Mouse (Mus musculus) layer of hippocampus, adult 2 months (tissue): ENCODE results near the gene Plekhg4. TPM values are rescaled to one million over a fixed set of nuclear protein-coding genes. Genes with fewer than 3 reads are reported as not detected.

Experiments
- DNase-seq, 2 experiments: peaks; one replicate each; pipeline ENCODE4 v3.0.0; 2022; ENCODE audit warnings: low spot score in 2 of 2
- H3K27ac ChIP-seq: fragments of 200-600 bp; 2 replicates; pipeline ENCODE4 v1.8.1; 2022
- H3K4me3 ChIP-seq: fragments of 200-600 bp; 2 replicates; pipeline ENCODE4 v1.8.1; 2022; ENCODE audit warnings: mild to moderate bottlenecking
- CTCF ChIP-seq: fragments of 200-600 bp; conservative IDR thresholded peaks from 2 replicates; pipeline ENCODE4 v1.8.1; 2022; ENCODE audit warnings: antibody characterized with exemption, mild to moderate bottlenecking, moderate library complexity
- total RNA-seq, 2 experiments: library from RNA; stranded (reverse); gene quantifications; 2 replicates each; pipeline ENCODE4 v1.2.3; 2021

Plekhg4 gene
- total RNA-seq, 2 experiments from 2014 or later, result 1.7 to 2.2 TPM

GRCm38 (mm10) chr8:105431743-105432515 lies 58.9 kb downstream of the Plekhg4 start:
- Histone ChIP-seq H3K27ac (no peak overlapping the region), H3K4me3 (no peak overlapping the region)
- no peak for DNase-seq
- no peak for TF ChIP-seq CTCF

Other genes starting within 250 kb of the Plekhg4 start
- gene Ces4a, start 241.5 kb upstream of the Plekhg4 start, total RNA-seq, result not detected
- 10 to 100 TPM; 20.0 to 20.4 TPM for gene Cbfb, start 202.6 kb upstream of the Plekhg4 start, total RNA-seq
- 10 to 100 TPM; 38.9 to 39.2 TPM for gene D230025D16Rik, start 148.1 kb upstream of the Plekhg4 start, total RNA-seq
- 1 to 10 TPM; 2.9 TPM for gene B3gnt9, start 118.1 kb upstream of the Plekhg4 start, total RNA-seq
- 1 to 10 TPM; 7.0 to 7.6 TPM for gene Tradd, start 108.7 kb upstream of the Plekhg4 start, total RNA-seq
- gene Fbxl8, start 108.6 kb upstream of the Plekhg4 start, total RNA-seq, result 1 to 10 TPM in 1 of 2 experiments, under 1 TPM in 1; 0.91 to 1.9 TPM
- 1 to 10 TPM; 7.2 to 9.5 TPM for gene Hsf4, start 103.5 kb upstream of the Plekhg4 start, total RNA-seq
- 1 to 10 TPM; 7.4 to 7.8 TPM for gene Nol3, start 97.1 kb upstream of the Plekhg4 start, total RNA-seq
- 10 to 100 TPM; 20.0 to 24.4 TPM for gene 4931428F04Rik, start 83.4 kb upstream of the Plekhg4 start, total RNA-seq
- gene Exoc3l, start 77.2 kb upstream of the Plekhg4 start, total RNA-seq, result 1 to 10 TPM; 1.4 TPM
- 10 to 100 TPM; 36.1 to 39.0 TPM for gene E2f4, start 75.6 kb upstream of the Plekhg4 start, total RNA-seq
- 1 to 10 TPM in 1 of 2 experiments, under 1 TPM in 1; 0.84 to 1.2 TPM for gene Elmo3, start 67.7 kb upstream of the Plekhg4 start, total RNA-seq
- gene Lrrc29, start 47.0 kb upstream of the Plekhg4 start, total RNA-seq, result 1 to 10 TPM; 7.6 to 7.7 TPM
- gene Tmem208, start 46.9 kb upstream of the Plekhg4 start, total RNA-seq, result 10 to 100 TPM; 40.3 to 40.9 TPM
- gene Fhod1, start 25.3 kb upstream of the Plekhg4 start, total RNA-seq, result 1 to 10 TPM; 2.0 to 2.1 TPM
- 10 to 100 TPM; 13.3 to 14.9 TPM for gene Slc9a5, start 24.4 kb upstream of the Plekhg4 start, total RNA-seq
- gene Kctd19, start 40.2 kb downstream of the Plekhg4 start, total RNA-seq, result not detected
- under 1 TPM; 0.42 to 0.84 TPM for gene Lrrc36, start 40.3 kb downstream of the Plekhg4 start, total RNA-seq
- gene Tppp3, start 98.3 kb downstream of the Plekhg4 start, total RNA-seq, result 10 to 100 TPM; 36.5 to 36.8 TPM
- 10 to 100 TPM; 36.2 to 38.9 TPM for gene Zdhhc1, start 123.6 kb downstream of the Plekhg4 start, total RNA-seq
- gene Hsd11b2, start 145.5 kb downstream of the Plekhg4 start, total RNA-seq, result not detected
- gene Atp6v0d1, start 192.8 kb downstream of the Plekhg4 start, total RNA-seq, result 100 to 1,000 TPM; 278 to 305 TPM
- gene Ripor1, start 232.0 kb downstream of the Plekhg4 start, total RNA-seq, result 10 to 100 TPM; 88.7 to 94.8 TPM